Mouse (Mus musculus) heart, postnatal 0 days (tissue): Measurements from ENCODE around the gene Rgs18.

Experiments used
- CTCF ChIP-seq: IDR thresholded peaks from 2 replicates; pipeline ENCODE4 v1.5.1; 2016; ENCODE audit warnings: antibody characterized with exemption, control low read depth, low read depth
- EP300 ChIP-seq: IDR thresholded peaks from 2 replicates; pipeline ENCODE4 v1.6.1; 2016; ENCODE audit warnings: antibody characterized with exemption, low read depth

GRCm38 (mm10) chr1:144746182-144746581 is 29.1 kb downstream of the Rgs18 start:
- no peak for TF ChIP-seq CTCF
- TF ChIP-seq EP300: no peak
